Mouse (Mus musculus): ENCODE results near the gene Hmgb2.
"Not testable (repeated sequence)": the region's sequence is repeated elsewhere in the genome, so short reads cannot be mapped to it uniquely, and the experiment has no call there.

The Hmgb2 gene

DNA sequence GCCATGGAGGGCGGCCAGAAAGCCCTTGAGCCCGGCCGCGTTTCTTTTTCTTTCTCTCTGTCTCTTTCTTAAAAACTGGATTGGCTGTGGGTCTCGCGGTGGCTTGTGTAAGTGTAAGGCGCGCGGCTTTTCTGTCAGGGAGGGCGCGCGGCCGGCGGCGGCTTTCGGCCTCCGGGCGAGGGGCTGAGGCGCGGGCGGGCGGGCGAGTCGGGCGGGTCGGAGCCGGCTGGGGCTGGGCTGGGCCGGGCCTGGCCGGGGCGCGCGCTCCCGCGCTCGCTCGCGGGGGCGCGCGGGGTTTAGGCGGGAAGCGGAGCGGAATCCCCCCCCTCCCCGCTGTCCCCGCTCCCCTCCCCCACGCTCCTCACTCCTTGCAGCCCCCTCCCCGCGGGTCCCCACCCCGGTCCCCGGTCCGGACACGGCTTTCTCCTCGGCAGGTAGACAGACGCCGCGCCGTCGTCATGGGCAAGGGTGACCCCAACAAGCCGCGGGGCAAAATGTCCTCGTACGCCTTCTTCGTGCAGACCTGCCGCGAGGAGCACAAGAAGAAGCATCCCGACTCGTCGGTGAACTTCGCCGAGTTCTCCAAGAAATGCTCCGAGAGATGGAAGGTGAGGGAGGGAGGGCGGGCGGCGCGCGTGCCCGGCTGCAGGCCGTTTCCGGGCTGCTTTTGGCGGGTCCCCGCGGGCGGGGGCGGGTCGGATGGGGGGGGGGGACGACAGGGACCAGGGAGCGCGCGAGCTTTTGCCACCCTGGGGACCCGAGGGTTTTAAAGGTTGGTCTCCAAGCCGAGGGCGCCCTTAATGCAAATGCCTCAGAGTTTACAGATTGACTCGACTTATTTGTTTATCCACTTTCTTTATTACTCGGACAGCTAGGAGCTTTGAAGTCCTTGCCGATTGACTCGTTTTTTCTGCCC is 692 bp downstream of the Hmgb2 start:
- DNase-seq: peak; percentile 95

GRCm38 (mm10) chr8:57513178-57513661 is 1.5 kb downstream of the Hmgb2 start:
- not testable (repeated sequence) for DNase-seq

DNA sequence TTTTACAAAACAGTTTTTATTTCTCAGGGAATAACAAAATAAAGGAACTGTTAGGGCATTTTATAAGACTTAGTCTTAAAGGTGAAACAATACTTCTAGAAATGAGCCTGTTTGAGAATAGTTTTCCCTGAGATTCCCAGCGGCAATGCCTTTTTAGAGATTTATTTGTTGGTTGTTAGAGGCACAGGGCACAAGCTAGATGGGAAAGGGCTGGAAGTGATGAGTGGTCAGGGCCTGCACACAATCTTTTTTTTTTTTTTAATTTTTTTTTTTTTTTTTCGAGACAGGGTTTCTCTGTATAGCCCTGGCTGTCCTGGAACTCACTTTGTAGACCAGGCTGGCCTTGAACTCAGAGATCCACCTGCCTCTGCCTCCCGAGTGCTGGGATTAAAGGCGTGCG is 5.0 kb downstream of the Hmgb2 start:
- not testable (repeated sequence) for DNase-seq

GRCm38 (mm10) chr8:57517723-57518122 is 6.0 kb downstream of the Hmgb2 start:
- DNase-seq: peak; percentile 2

DNA sequence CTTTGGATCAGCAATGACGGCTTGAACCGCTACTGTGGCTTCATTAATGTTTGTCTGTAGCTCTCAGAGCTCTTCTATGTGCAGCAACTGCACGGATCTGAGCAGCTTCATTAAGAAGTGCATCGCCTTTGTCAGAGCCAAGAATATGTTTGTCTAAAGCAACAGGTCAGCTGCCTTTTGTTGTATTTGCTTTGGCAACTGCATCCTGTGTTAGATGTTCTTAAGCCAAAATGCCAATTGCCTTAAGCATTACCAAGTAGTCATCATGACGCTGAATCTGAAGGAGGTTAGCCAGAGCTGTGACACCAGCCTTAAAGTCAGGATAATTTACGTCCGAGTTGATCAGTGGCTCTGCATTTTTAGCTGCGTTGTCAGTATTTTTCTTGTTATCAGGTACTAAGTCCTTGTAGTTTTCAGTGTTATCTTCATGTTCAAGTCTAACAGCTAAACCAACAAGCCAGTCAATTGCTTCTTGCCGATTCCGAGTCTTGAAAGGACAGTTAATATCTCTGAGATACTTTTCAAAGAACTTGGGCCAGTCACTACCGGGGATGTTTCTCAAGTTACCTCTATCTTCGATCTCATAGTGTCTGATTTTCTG is 8.6 kb downstream of the Hmgb2 start:
- DNase-seq: no peak

DNA sequence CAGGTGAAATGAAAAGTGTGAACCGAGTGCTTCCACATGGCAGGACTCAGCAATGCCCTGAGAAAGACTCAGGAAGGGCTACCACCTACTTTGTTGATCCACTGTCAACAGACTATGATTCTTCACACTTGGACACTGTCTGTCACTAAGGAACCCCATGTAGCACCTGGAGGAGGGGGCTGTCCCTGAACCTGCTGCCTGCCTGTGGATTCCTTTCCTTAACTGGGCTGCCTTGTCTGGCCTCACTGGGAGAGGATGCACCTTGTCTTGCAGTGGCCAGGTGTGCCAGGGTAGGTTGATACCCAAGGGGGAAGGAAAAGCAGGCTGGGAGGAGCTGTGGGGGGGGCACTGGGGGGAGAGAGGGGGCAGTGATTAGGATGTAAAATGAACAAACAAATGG is 16.3 kb downstream of the Hmgb2 start:
- peak; percentile 83 for DNase-seq

DNA sequence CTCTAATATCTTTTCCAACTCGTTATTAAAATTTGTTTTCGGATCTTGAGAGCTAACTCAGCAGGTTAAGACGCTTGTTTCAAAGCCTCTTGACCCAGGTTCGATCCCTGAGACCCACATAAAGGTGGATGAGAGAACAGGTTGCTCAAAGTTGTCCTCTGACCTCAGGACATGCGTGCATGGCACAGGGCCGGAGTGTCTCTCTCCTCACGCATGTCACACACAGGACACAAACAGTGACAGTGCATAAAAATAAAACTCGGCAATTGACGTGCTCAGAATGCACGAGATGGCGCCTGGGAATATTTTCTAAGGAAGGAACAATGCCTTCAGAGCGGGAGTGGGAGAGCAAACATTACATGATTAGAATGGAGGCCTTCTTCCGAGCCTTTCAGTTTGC is 18.5 kb downstream of the Hmgb2 start:
- no peak for DNase-seq

GRCm38 (mm10) chr8:57530666-57531349 is 19.1 kb downstream of the Hmgb2 start:
- peak; percentile 96 for DNase-seq

DNA sequence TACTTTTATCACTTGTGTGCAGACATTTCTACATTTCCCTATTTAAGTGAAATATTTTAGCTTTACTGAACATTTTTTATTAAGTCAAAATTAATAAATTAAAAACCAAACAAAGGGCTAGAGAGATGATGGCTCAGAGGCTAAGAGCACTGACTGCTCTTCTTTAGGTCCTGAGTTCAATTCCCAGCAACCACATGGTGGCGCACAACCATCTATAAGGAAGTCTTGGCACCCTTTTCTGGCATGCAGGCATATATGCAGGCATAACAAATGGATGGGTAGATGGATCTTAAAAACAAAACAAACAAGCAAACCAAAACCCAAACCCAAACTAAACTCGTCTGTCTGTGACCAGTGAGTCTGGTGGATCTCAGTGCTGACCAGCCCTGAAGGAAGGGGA is 20.5 kb downstream of the Hmgb2 start:
- DNase-seq: no peak

GRCm38 (mm10) chr8:57533106-57533505 is 21.4 kb downstream of the Hmgb2 start:
- peak; percentile 80 for DNase-seq

DNA sequence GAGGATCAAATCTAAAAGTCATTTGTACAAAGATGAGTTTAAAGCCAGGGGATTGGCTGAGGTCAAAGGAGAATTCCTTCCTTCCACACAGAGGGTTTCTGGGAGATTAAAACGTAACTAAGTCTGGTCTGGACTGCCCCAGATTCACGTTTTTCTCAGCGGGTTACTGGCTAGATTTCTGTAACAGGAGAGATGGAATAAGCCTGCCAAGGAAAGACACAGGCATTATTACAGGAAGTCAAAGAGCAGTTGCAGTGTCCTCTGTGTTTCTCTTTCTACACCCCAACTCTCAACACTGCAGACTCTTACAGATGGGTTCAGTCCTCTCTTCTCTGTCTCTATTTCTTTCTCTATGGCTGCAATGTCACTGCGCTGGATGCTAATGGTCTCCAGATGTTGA is 22.8 kb downstream of the Hmgb2 start:
- DNase-seq: peak; percentile 72

DNA sequence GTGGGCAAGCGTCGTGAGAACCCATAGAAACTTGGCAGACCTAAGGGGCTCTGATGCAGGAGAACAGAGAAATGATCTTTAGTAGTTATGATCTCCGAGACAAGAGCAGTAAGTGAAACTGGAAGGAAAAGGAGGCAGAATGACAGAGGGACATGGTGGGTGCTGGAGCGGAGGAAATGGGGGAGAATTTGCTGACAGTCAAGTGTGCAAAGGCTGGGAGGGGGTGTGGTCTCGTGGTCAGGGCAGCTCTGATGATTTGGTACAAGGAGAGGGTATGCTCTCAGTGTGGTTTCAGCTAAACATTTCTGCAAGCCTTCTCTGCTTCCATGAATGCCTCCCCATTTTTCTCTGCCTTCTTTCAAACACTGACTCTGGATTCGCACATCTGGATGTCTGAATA is 24.5 kb downstream of the Hmgb2 start:
- DNase-seq: no peak

- peak; percentile 82 for DNase-seq
These were observed 26.9 kb downstream of the Hmgb2 start for GRCm38 (mm10) chr8:57538601-57539000.

DNA sequence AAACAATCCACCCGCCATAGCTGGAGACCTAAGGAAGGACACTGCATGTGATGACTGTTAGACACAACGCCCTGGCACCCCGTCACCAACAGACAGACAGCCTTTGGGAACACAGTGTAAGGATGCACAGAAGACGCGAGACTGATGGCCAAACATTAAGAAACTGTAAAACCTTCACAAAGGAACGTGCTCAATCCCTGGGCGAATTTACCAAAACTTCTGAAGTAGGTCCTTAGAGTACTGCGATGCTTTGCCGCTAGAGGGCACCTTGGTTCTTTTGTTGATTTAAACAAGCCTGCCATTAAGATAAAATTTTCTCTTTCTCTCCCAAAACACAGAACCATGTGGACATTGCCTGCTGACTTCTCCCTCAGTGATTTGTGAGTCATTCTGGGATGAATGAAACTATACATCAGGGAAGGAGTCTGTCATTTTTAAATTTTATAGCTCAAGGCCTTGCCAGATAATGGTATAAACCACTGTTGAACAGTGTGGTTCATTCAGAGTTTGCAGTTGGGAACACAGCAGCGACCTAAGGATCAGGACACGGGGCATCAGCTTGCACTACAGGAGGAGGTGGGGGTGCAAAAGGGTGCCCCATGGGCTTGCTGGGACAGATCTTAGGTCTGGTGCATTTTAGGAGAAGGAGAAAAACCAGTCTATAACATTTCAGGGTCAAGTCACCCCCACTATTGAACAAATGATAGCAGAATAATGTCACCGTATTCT is 28.6 kb downstream of the Hmgb2 start:
- peak; percentile 87 for DNase-seq

DNA sequence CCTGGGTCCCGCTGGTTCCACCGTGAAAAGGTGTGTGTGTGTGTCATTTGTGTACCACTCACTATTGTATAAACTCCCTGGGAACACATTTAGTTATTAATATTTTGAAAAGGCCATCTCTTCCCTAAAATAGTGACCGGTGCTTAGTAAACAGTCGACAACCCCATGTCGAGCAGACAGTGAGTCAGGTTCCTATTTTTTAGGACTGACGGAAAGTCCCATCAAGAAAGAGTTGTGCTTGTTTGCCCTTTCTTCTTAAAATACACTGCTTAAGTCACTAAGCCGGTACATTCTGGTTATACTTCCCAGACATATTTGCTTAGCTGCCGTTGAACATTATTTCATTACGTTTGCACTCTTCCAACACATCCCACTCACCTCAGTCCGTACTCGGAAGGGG is 29.2 kb downstream of the Hmgb2 start:
- DNase-seq: no peak

GRCm38 (mm10) chr8:57541405-57541804 is 29.7 kb downstream of the Hmgb2 start:
- DNase-seq: no peak

- DNase-seq: no peak
These were observed 34.7 kb downstream of the Hmgb2 start for GRCm38 (mm10) chr8:57546401-57546800.

DNA sequence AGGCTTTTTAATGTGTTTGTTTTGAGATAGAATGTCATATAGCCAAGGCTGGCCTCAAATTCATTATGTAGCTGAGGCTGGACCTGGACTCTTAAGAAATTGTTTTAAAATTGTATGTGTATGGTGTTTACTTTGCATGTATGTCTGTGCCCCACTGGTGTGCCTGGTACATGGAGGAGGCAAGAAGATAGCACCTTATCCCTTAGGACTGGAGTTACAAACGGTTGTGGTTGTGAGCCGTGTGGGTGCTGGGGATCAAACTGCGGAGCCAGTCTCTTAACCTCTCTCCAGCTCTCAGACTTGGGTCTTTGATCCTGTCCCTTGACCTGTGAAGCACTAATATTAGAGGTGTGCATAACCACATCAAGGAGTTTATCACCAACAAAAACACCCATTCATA is 35.1 kb downstream of the Hmgb2 start:
- no peak for DNase-seq

GRCm38 (mm10) chr8:57547581-57547980 is 35.9 kb downstream of the Hmgb2 start:
- DNase-seq: no peak

GRCm38 (mm10) chr8:57552102-57553032 is 40.7 kb downstream of the Hmgb2 start:
- DNase-seq: no peak

DNA sequence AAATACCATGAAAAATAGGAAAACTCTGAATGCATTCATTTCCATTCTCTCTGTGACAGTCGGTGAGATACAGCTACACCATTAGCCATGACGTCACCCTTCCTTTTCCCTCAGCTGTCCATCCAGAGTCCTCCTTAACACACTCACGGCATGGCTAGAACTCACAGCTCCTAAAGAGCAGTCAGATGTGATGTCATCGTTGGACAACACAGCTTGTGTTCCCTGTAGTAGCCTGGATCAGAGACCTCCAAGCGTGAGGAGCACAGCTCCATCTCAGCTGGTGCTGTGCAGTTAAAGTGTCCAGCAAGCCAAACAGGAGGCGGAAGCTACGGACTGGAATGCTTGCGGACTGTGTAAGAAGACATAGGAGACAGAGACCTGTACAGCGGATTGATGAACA is 49.2 kb downstream of the Hmgb2 start:
- DNase-seq: no peak

DNA sequence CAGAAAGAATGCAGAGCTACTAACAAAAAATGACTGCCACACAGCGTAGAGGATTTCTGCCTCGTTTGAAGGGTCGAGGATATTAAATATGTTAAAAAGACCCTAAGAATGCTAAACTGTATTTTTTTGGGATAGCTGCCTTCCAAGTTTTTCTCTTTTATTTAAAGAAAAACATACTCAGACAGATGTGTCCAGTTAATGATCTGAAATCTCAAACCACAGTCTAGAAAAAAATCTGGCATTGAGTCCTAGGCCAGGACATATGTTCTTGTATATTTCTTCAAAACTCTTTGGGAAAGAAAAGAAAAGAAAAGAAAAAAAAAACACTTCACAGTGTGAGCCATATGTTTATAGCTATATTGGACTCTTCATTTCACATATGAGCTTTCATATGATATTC is 51.0 kb downstream of the Hmgb2 start:
- DNase-seq: no peak
